Mouse (Mus musculus) B cell, adult (primary cell): ENCODE data around the gene Nalcn. TPM values are rescaled to one million over a fixed set of nuclear protein-coding genes. Genes with fewer than 3 reads are reported as not detected.

ENCODE experiments used
- total RNA-seq: library from RNA; stranded (reverse); gene quantifications from 4 replicates; pipeline ENCODE4 v1.2.4, GENCODE M21; 2023; ENCODE audit not compliant: inconsistent age

Gene Nalcn
- total RNA-seq: not detected in 4 replicates

DNA sequence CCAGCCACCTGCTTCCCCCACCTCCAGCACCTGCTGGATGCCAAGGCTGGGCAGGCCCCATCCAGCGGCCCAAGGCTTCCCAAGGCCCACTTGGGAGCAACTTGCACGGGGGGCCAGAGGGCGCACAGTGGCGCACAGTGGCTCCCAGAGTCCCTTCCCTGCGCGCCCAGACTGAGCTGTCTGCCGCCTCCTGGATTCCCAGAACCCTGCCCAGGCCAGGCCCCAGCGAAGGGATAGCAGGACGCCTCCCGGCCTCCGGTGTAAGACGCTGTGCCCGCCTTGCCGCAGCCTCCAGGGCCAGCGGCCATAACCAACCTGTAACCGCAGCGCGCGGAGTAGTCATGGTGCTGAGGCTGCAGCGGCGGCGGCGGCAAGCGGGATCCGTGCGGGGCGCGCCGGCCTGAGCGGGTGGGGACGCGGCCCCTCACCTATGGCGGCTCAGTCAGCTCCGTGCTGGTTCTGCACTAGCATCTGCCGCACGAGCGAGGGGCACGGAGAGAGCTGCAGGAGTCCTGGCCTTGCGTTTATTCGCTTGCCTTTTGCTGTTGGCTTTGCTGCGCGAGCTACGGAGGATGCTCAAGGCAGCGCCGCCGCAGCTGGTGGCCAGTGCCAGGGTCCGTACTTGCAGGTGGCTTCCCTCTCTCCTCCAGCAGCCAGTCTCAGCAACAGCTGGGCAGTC lies at the start of gene Nalcn:
TSS of gene Nalcn (minus strand) at position 644 of the 679 bp plus-strand sequence.

DNA sequence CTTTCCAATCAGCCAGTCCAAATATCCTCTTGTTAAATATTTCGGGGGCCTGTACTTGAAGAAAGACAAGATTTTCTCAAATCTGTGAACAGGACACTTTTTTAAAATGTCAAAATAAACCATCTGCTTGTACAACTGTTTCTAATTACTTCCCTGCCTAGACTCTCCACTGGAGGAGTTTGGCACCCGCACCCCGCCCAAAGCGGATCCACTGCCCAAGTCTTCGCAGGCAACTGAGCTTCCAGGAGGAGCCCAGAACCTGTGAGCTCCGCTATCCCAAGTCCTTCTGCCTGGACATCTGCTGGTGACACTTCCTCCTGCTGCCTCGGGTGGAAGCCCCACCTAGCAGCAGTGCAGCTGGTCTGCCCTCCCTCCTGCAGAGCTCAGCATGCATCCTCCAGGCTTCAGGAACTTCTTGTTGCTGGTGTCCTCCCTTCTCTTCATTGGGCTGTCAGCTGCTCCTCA lies 33.0 kb upstream of the Nalcn start, which contains the start of gene Itgbl1:
TSS of gene Itgbl1 (plus strand) at position 51 of the 465 bp plus-strand sequence.

Other genes starting within 250 kb of the Nalcn start
- not detected in 4 replicates for gene Itgbl1, start 32.8 kb upstream of the Nalcn start, total RNA-seq